Mouse (Mus musculus): Measurements from ENCODE around the gene Kdr.
"Not testable (repeated sequence)": the region's sequence is repeated elsewhere in the genome, so short reads cannot be mapped to it uniquely, and the experiment has no call there.

DNA sequence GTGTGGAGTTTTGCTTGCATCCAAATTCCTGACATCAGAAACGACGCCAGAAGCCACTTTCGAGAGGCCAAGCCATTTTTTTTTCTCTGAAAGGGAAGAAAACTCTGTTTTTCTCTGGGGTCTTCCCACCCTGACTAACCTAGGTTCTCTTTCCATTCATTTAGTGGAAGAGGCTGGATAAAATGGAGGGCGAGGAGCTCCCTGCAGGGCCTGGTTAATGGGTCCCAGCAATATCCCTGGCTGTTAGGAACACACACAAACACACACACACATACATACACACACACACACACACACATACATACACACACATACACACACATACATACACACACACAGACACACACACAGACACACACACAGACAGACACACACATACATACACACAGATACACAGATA, 46.8 kb downstream of the Kdr start:
- TF ChIP-seq POLR2A (IDR thresholded peaks at IDR 0.05; ENCODE audit: borderline replicate concordance, insufficient read depth, low read length); CTCF (IDR thresholded peaks at IDR 0.05; ENCODE audit: borderline replicate concordance, insufficient read depth, low read depth, low read length): not testable (repeated sequence)

Data from cerebellum, adult 2 months (tissue).